Mouse (Mus musculus): Measurements from ENCODE around the gene Mrps2.

The Mrps2 gene

GRCm38 (mm10) chr2:28520581-28520980 lies 52.7 kb downstream of the Mrps2 start:
- DNase-seq (ENCODE audit: low spot score) = no peak
